17 mouse cellular contexts compared by ENCODE assay signal in the genomic region with DNA sequence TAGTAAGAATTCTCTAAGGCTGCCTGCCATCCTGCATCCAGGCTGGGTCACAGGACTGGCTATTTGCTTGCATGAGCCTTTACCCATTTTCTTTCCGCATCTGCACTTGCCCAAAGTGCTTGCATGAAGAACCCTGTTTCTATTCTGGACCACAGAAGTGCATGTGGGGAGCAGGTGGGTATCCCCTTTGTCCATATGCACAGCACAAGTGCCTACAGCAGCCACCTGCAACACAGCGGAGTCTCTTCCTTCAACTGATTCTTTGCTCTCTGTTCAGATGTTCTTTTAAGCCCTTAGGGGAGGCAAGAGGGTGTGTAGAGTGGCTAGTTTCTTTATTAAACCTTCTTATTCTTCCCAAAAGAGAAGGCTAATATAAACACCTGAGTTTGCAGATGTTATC.
DNase-seq lines count a peak whose midpoint lies in the region.
"Had no signal": no experiment of that assay in that cellular context is flagged by ENCODE, and none has a peak within 500 bp of the region (broad histone marks: within the 10 kb centered on the region; RNA-seq: fewer than 3 reads in every experiment).

No protein-coding gene starts in this region.

- DNase-seq in heart, adult 11 months: peak; percentile 18
- DNase-seq in heart, adult 8-10 months (ENCODE audit: low spot score): no peak
- peak; percentile 65 for DNase-seq in thymus, postnatal 0 days (ENCODE audit: low spot score)
- DNase-seq in thymus, postnatal 36 days: peak; percentile 29 to 60
- DNase-seq in cerebellum, postnatal 25 days: no peak
- DNase-seq in kidney, postnatal 10 days: no peak
- DNase-seq: adrenal gland, postnatal 10 days; adrenal gland, postnatal 36 days; B cell, adult 2 months; cerebellum, adult 18-20 months; cerebellum, adult 9-10 months; cerebellum, postnatal 36 days; embryo, embryonic 11 days; gastrocnemius, postnatal 10 days; gastrocnemius, postnatal 36 days; heart, postnatal 10 days; heart, postnatal 36 days had no signal

Comparison
In these comparisons a context has a peak if more than half of its experiments do, and no peak if none do; other contexts are left out.
1. DNase-seq: peak in heart, adult 11 months (single experiment), thymus, postnatal 0 days (single experiment) and thymus, postnatal 36 days (2 of 2); none in heart, adult 8-10 months (single experiment), cerebellum, postnatal 25 days (0 of 2) and kidney, postnatal 10 days (single experiment).